Mouse (Mus musculus) cerebellum, adult 2 months (tissue): ENCODE results near the gene Fbxw10.

Source experiments
- CTCF ChIP-seq: fragments of 200-500 bp; IDR thresholded peaks from 2 replicates; pipeline ENCODE4 v1.5.1; 2011; ENCODE audit warnings: low read depth, mild to moderate bottlenecking, control low read depth, low read length, moderate library complexity, borderline replicate concordance; ENCODE audit not compliant: insufficient read depth
- POLR2A ChIP-seq: fragments of 200-500 bp; IDR thresholded peaks from 2 replicates; pipeline ENCODE4 v1.6.1; 2011; ENCODE audit warnings: low read length, control low read depth, borderline replicate concordance; ENCODE audit not compliant: insufficient read depth

- no peak for TF ChIP-seq CTCF
- TF ChIP-seq POLR2A = no peak
Observed at GRCm38 (mm10) chr11:62845730-62846129, 1.1 kb upstream of the Fbxw10 start.
